Mouse (Mus musculus) myocyte (in vitro differentiated cells): ENCODE measurements around the gene Ctf2.

Experiments
- CEBPB ChIP-seq: IDR thresholded peaks from 2 replicates; pipeline ENCODE4 v1.6.1; 2011; ENCODE audit warnings: mild to moderate bottlenecking, moderate library complexity; ENCODE audit not compliant: poor library complexity, insufficient read depth, severe bottlenecking
- E2F4 ChIP-seq: IDR thresholded peaks from one replicate; pipeline ENCODE4 v1.6.1; 2011; ENCODE audit warnings: mild to moderate bottlenecking, control low read depth, moderate library complexity; ENCODE audit not compliant: insufficient read depth
- MAX ChIP-seq: IDR thresholded peaks from one replicate; pipeline ENCODE4 v1.6.1; 2011; ENCODE audit warnings: low read depth, mild to moderate bottlenecking, control low read depth
- MYOD1 ChIP-seq, 3 experiments: IDR thresholded peaks; one replicate each; pipeline ENCODE4 v1.6.1; 2011; ENCODE audit warnings: control low read depth in 2 of 3, low read depth in 2 of 3, mild to moderate bottlenecking in 2 of 3, moderate library complexity in 1 of 3; ENCODE audit not compliant: insufficient read length in 2 of 3, control insufficient read depth in 1 of 3
- MYOG ChIP-seq, 3 experiments: IDR thresholded peaks; one replicate each; pipeline ENCODE4 v1.6.1; 2011; ENCODE audit warnings: control low read depth in 2 of 3, low read depth in 2 of 3, mild to moderate bottlenecking in 2 of 3; ENCODE audit not compliant: insufficient read length in 2 of 3, control insufficient read depth in 1 of 3, insufficient read depth in 1 of 3
- POLR2A ChIP-seq: IDR thresholded peaks from one replicate; pipeline ENCODE4 v1.6.1; 2011; ENCODE audit warnings: low read depth, mild to moderate bottlenecking, control low read depth, moderate library complexity; ENCODE audit not compliant: insufficient read length
- POLR2AphosphoS2 ChIP-seq: IDR thresholded peaks from one replicate; pipeline ENCODE4 v1.6.1; 2011; ENCODE audit warnings: low read depth, control low read depth; ENCODE audit not compliant: insufficient read length
- REST ChIP-seq: IDR thresholded peaks from one replicate; pipeline ENCODE4 v1.6.1; 2011; ENCODE audit warnings: mild to moderate bottlenecking, control low read depth, moderate library complexity; ENCODE audit not compliant: insufficient read depth, insufficient read length
- SRF ChIP-seq: IDR thresholded peaks from one replicate; pipeline ENCODE4 v1.6.1; 2011; ENCODE audit warnings: low read depth; ENCODE audit not compliant: control insufficient read depth, insufficient read length
- TCF12 ChIP-seq: IDR thresholded peaks from one replicate; pipeline ENCODE4 v1.6.1; 2011; ENCODE audit warnings: mild to moderate bottlenecking, control low read depth; ENCODE audit not compliant: poor library complexity, insufficient read depth, severe bottlenecking
- TCF3 ChIP-seq: IDR thresholded peaks from one replicate; pipeline ENCODE4 v1.6.1; 2011; ENCODE audit warnings: low read depth, control low read depth; ENCODE audit not compliant: insufficient read length
- USF1 ChIP-seq: IDR thresholded peaks from one replicate; pipeline ENCODE4 v1.6.1; 2011; ENCODE audit warnings: low read depth, mild to moderate bottlenecking, control low read depth, moderate library complexity

DNA sequence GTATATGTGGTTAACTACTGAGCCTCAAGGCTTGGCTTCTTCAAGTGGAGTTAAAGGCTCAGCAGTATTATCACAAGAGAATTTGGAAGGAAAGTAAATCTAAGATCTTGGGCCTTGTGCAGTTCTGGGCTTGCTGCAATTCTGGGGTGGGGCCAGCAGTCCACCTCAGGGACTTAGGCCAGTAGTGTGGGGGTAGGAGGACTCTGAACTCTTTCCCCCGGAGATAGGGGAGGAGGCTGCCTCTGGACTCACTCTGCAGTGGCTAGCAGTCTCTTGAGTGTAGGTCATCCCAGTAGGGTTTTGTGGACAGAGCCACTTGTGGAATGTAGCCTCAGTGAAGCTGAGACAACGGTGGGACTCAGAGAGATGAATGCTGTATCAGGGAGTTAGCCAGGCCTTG lies 33.8 kb upstream of the Ctf2 start:
- TF ChIP-seq POLR2A, result no peak
- no peak for TF ChIP-seq MYOD1 (IDR thresholded peaks at IDR 0.05; ENCODE audit: control insufficient read depth in 1 of 3, insufficient read length in 2 of 3, low read depth in 2 of 3)
- no peak for TF ChIP-seq TCF12
- TF ChIP-seq POLR2AphosphoS2, result no peak
- no peak for TF ChIP-seq USF1
- TF ChIP-seq E2F4, result no peak
- no peak for TF ChIP-seq MAX
- no peak for TF ChIP-seq MYOG (IDR thresholded peaks at IDR 0.05; ENCODE audit: control insufficient read depth in 1 of 3, insufficient read depth in 1 of 3, insufficient read length in 2 of 3, low read depth in 2 of 3)
- no peak for TF ChIP-seq TCF3
- no peak for TF ChIP-seq SRF
- no peak for TF ChIP-seq CEBPB
- no peak for TF ChIP-seq REST
